In genomic region chr6:47391014-47391802, GRCm38 (mm10) we compare ENCODE assay signal across 20 mouse cellular contexts.
DNase-seq lines count a peak whose midpoint lies in the region; ATAC-seq lines count a peak whose summit lies in the region.
"Had no signal": no experiment of that assay in that cellular context is flagged by ENCODE, and none has a peak within 500 bp of the region (broad histone marks: within the 10 kb centered on the region; RNA-seq: fewer than 3 reads in every experiment).

No protein-coding gene starts in this region.

- H3K4me3 ChIP-seq in embryonic facial prominence, embryonic 14.5 days (ENCODE audit: low read depth, low read length), result no peak overlapping the region
- H3K4me3 ChIP-seq in embryonic facial prominence, embryonic 10.5 days, result no peak overlapping the region
- H3K4me3 ChIP-seq in hindbrain, embryonic 15.5 days, result no peak overlapping the region
- no peak overlapping the region for H3K4me3 ChIP-seq in hindbrain, embryonic 12.5 days
- no peak overlapping the region for H3K4me3 ChIP-seq in neural tube, embryonic 12.5 days
- H3K4me3 ChIP-seq in neural tube, embryonic 15.5 days (replicated peaks), result no peak overlapping the region
- H3K4me3 ChIP-seq: hindbrain, embryonic 13.5 days; limb, embryonic 15.5 days; liver, embryonic 15.5 days; midbrain, embryonic 13.5 days; stomach, embryonic 15.5 days had no signal

- 0 out of 2 replicates have a peak overlapping the region, but pooled peaks have one; percentile 3 for H3K4me2 ChIP-seq in embryonic facial prominence, embryonic 14.5 days (ENCODE audit: low read depth, low read length)
- H3K4me2 ChIP-seq in hindbrain, embryonic 15.5 days, result no peak overlapping the region
- no peak overlapping the region for H3K4me2 ChIP-seq in hindbrain, embryonic 12.5 days (replicated peaks)
- peak overlapping the region; percentile 9; the same call in 1 of the 2 replicates for H3K4me2 ChIP-seq in neural tube, embryonic 12.5 days (replicated peaks)
- no peak overlapping the region for H3K4me2 ChIP-seq in neural tube, embryonic 15.5 days
- H3K4me2 ChIP-seq: heart, embryonic 11.5 days; hindbrain, embryonic 13.5 days; limb, embryonic 15.5 days; liver, embryonic 15.5 days; midbrain, embryonic 13.5 days; stomach, embryonic 15.5 days had no signal

- H3K27me3 ChIP-seq in embryonic facial prominence, embryonic 14.5 days (replicated peaks; ENCODE audit: control insufficient read depth, insufficient read depth, low read length), result no peaks in the 10 kb centered on the region
- H3K27me3 ChIP-seq in embryonic facial prominence, embryonic 10.5 days (replicated peaks; ENCODE audit: low read depth, poor library complexity, severe bottlenecking), result no peaks in the 10 kb centered on the region
- no peaks in the 10 kb centered on the region for H3K27me3 ChIP-seq in hindbrain, embryonic 15.5 days
- no peaks in the 10 kb centered on the region for H3K27me3 ChIP-seq in hindbrain, embryonic 12.5 days
- H3K27me3 ChIP-seq in neural tube, embryonic 12.5 days (replicated peaks), result no peaks in the 10 kb centered on the region
- no peaks in the 10 kb centered on the region for H3K27me3 ChIP-seq in neural tube, embryonic 15.5 days (replicated peaks)
- H3K27me3 ChIP-seq: hindbrain, embryonic 13.5 days; limb, embryonic 15.5 days; liver, embryonic 15.5 days; midbrain, embryonic 13.5 days; stomach, embryonic 15.5 days had no signal

- no peak for DNase-seq in embryonic facial prominence, embryonic 14.5 days (ENCODE audit: low spot score)
- no peak for DNase-seq in embryonic facial prominence, embryonic 10.5 days (ENCODE audit: low spot score)
- no peak for DNase-seq in urinary bladder, postnatal 10 days (ENCODE audit: low spot score)
- no peak for DNase-seq in urinary bladder, adult 2 months (ENCODE audit: low spot score)
- DNase-seq: cerebellum, adult 8-10 months; kidney, adult 18-20 months; thymus, adult 18-20 months; thymus, postnatal 4 days had no signal

- H3K27ac ChIP-seq in embryonic facial prominence, embryonic 14.5 days (replicated peaks; ENCODE audit: low read depth, low read length), result no peak overlapping the region; the same call in 1 of the 2 replicates
- H3K27ac ChIP-seq in embryonic facial prominence, embryonic 10.5 days (replicated peaks), result no peak overlapping the region
- 0 out of 2 replicates have a peak overlapping the region, but pooled peaks have one; percentile 45 for H3K27ac ChIP-seq in hindbrain, embryonic 15.5 days (replicated peaks)
- no peak overlapping the region for H3K27ac ChIP-seq in hindbrain, embryonic 12.5 days
- H3K27ac ChIP-seq in neural tube, embryonic 12.5 days, result no peak overlapping the region
- no peak overlapping the region for H3K27ac ChIP-seq in neural tube, embryonic 15.5 days (replicated peaks)
- H3K27ac ChIP-seq: kidney, postnatal 0 days; limb, embryonic 15.5 days; liver, embryonic 15.5 days; macrophage; stomach, embryonic 15.5 days had no signal

- H3K9ac ChIP-seq in embryonic facial prominence, embryonic 14.5 days (ENCODE audit: low read depth, low read length), result no peak overlapping the region
- no peak overlapping the region for H3K9ac ChIP-seq in hindbrain, embryonic 15.5 days
- H3K9ac ChIP-seq in hindbrain, embryonic 12.5 days, result no peak overlapping the region
- no peak overlapping the region for H3K9ac ChIP-seq in neural tube, embryonic 12.5 days
- H3K9ac ChIP-seq in neural tube, embryonic 15.5 days (replicated peaks), result no peak overlapping the region
- H3K9ac ChIP-seq: hindbrain, embryonic 13.5 days; limb, embryonic 15.5 days; liver, embryonic 15.5 days; midbrain, embryonic 13.5 days; stomach, embryonic 15.5 days had no signal

- no peak for ATAC-seq in embryonic facial prominence, embryonic 14.5 days (ENCODE audit: low read depth)
- no peak; the same call in 1 of the 2 replicates for ATAC-seq in hindbrain, embryonic 15.5 days (ENCODE audit: low FRiP score, low read depth)
- no peak for ATAC-seq in hindbrain, embryonic 12.5 days (ENCODE audit: low FRiP score)
- ATAC-seq in neural tube, embryonic 12.5 days (ENCODE audit: low FRiP score, low read depth), result no peak
- ATAC-seq in neural tube, embryonic 15.5 days (ENCODE audit: low FRiP score), result no peak
- ATAC-seq: midbrain, embryonic 13.5 days had no signal

- 29% methylated on average over 3 of the region's 3 CpGs for WGBS in embryonic facial prominence, embryonic 14.5 days
- WGBS in embryonic facial prominence, embryonic 10.5 days, result 48% methylated on average over 3 of the region's 3 CpGs
- 68% methylated on average over 3 of the region's 3 CpGs for WGBS in hindbrain, embryonic 15.5 days
- WGBS in hindbrain, embryonic 12.5 days, result 67% methylated on average over 3 of the region's 3 CpGs
- WGBS in neural tube, embryonic 12.5 days, result 59% methylated on average over 3 of the region's 3 CpGs
- WGBS in neural tube, embryonic 15.5 days, result 53% methylated on average over 3 of the region's 3 CpGs

- peaks cover 4% of the 10 kb centered on the region; the same call in 1 of the 2 replicates for H3K4me1 ChIP-seq in embryonic facial prominence, embryonic 14.5 days (ENCODE audit: control insufficient read depth, insufficient read depth, low read length)
- H3K4me1 ChIP-seq in embryonic facial prominence, embryonic 10.5 days, result peaks cover 8% of the 10 kb centered on the region
- H3K4me1 ChIP-seq in hindbrain, embryonic 15.5 days (replicated peaks), result peaks cover 6% of the 10 kb centered on the region; the same call in 1 of the 2 replicates
- no peaks in the 10 kb centered on the region; the same call in 1 of the 2 replicates for H3K4me1 ChIP-seq in hindbrain, embryonic 12.5 days
- no peaks in the 10 kb centered on the region for H3K4me1 ChIP-seq in neural tube, embryonic 12.5 days
- H3K4me1 ChIP-seq in neural tube, embryonic 15.5 days, result peaks cover 6% of the 10 kb centered on the region; the same call in 1 of the 2 replicates
- H3K4me1 ChIP-seq: liver, embryonic 15.5 days; stomach, embryonic 15.5 days had no signal

- H3K9me3 ChIP-seq in embryonic facial prominence, embryonic 14.5 days (ENCODE audit: control insufficient read depth, low read length), result no peaks in the 10 kb centered on the region
- no peaks in the 10 kb centered on the region for H3K9me3 ChIP-seq in embryonic facial prominence, embryonic 10.5 days
- no peaks in the 10 kb centered on the region for H3K9me3 ChIP-seq in hindbrain, embryonic 15.5 days
- H3K9me3 ChIP-seq in hindbrain, embryonic 12.5 days (replicated peaks), result no peaks in the 10 kb centered on the region
- no peaks in the 10 kb centered on the region for H3K9me3 ChIP-seq in neural tube, embryonic 12.5 days
- H3K9me3 ChIP-seq in neural tube, embryonic 15.5 days (replicated peaks), result no peaks in the 10 kb centered on the region
- H3K9me3 ChIP-seq: hindbrain, embryonic 13.5 days; limb, embryonic 15.5 days; liver, embryonic 15.5 days; midbrain, embryonic 13.5 days; stomach, embryonic 15.5 days had no signal

- H3K36me3 ChIP-seq in embryonic facial prominence, embryonic 14.5 days (ENCODE audit: control insufficient read depth, insufficient read depth, low read length), result no peaks in the 10 kb centered on the region
- H3K36me3 ChIP-seq in embryonic facial prominence, embryonic 10.5 days (replicated peaks), result no peaks in the 10 kb centered on the region
- no peaks in the 10 kb centered on the region for H3K36me3 ChIP-seq in hindbrain, embryonic 15.5 days
- no peaks in the 10 kb centered on the region for H3K36me3 ChIP-seq in hindbrain, embryonic 12.5 days
- no peaks in the 10 kb centered on the region for H3K36me3 ChIP-seq in neural tube, embryonic 12.5 days
- no peaks in the 10 kb centered on the region for H3K36me3 ChIP-seq in neural tube, embryonic 15.5 days
- H3K36me3 ChIP-seq: hindbrain, embryonic 13.5 days; limb, embryonic 15.5 days; liver, embryonic 15.5 days; midbrain, embryonic 13.5 days; stomach, embryonic 15.5 days had no signal

Comparison
In these comparisons a context has a peak if more than half of its experiments do, and no peak if none do; other contexts are left out.
1. H3K4me2 ChIP-seq: peak in embryonic facial prominence, embryonic 14.5 days (single experiment) and neural tube, embryonic 12.5 days (single experiment); none in hindbrain, embryonic 15.5 days (single experiment), hindbrain, embryonic 12.5 days (single experiment) and neural tube, embryonic 15.5 days (single experiment).